Mouse (Mus musculus): ENCODE results near the gene Pdzd2.

Gene Pdzd2

DNA sequence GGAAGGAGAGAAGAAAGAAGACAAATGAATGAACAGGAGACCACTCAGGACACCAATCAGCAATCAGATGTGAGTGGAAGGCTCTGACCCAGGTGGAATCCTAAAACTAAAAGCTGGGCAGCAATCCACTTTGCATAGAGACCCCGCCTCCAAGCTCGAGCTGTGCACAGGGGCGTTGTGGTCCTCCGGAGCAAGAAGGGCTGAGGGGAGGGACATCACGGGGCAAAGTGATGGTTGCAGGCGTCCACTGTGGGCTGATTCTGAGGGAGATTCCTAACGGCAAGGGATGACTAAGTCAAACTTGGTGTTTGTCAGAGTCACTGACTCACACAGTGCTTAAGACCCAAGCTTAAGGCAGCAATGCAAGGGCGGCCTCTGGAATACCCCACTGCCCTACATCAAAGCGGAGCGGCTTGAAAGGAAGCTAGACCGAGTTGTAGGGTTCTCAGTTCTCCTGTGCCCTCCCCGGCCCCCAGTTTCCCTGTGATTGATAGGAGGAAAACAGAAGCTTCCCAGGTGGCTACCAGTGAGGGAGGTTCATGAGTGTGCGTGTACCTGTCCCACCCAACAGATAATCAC lies 314.6 kb downstream of the Pdzd2 start:
- no peak for DNase-seq

- DNase-seq, result no peak
Observed at GRCm38 (mm10) chr15:12424187-12424586, 315.5 kb downstream of the Pdzd2 start.

DNA sequence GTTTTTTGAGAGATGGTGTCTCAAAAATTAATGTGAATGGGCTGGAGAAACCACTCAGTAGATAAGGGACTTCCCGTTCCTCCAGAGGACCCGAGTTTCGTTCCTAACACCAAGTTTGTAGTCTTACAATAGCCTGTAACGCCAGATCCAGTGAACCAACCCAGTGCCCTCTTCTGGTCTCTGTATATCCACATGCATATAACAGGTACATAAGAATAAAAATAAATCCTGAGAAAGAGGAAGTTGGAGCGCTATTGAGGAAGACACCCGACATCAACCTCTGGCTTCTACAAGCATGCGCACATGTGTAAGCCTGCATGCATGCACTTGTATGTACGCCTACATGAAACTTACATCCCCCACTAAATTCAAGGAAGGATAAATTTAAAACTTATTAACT lies 318.8 kb downstream of the Pdzd2 start:
- DNase-seq, result no peak

GRCm38 (mm10) chr15:12420376-12420775 lies 319.3 kb downstream of the Pdzd2 start:
- no peak for DNase-seq

- DNase-seq, result no peak
Observed at GRCm38 (mm10) chr15:12419446-12419845, 320.3 kb downstream of the Pdzd2 start.

DNA sequence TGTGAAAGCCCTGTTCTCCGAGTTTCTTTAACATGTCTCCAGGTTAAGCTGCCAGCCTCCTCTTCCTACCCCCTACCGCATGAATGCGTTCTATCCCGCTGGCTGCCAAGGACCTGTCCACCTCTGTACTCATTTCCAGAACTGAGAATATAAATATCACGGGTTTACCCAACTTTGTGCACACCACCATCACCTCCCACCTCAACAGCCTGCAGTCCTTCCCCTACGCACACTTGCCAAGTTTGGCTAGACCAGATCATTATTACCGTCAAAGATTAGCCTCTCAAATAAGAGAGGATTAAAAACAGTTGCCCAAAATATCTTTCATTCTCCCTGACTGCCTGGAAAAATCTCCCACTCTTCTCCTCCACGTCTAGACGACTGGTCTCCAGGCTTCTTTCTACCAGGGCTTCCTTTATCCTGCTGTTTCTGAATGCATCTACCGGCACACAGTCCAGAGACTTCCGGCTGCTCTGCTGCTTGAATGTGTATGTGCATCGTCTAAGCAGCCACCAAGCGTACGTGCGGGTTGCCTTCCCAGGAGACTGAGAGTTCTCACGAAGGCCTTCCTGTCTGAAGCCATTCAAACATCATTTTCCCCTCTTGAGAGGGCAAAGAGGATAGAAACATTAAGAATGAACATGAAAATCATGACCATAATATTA lies 324.1 kb downstream of the Pdzd2 start:
- DNase-seq, result no peak

- no peak for DNase-seq
Observed at GRCm38 (mm10) chr15:12414696-12415095, 325.0 kb downstream of the Pdzd2 start.

DNA sequence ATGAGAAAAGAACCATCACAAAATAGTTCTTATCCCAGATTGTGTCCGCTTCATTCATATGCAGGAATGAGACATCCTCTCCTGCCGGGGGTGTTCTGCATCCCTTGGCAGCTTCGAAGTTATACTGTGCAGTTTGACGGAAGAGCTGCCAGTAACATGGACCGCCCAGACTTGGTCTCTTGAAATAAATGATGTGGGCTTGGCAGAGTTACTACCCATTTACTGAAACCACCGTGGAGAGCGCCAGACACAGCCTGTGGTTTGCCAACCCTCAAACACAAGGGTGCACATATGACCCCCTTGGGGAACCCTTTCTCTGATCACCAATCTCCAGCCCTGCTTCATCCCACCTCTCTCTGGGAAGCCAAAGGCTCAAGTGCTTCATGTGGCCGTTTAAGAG lies 331.5 kb downstream of the Pdzd2 start:
- no peak for DNase-seq

- DNase-seq, result no peak
Observed at GRCm38 (mm10) chr15:12405592-12405991, 334.1 kb downstream of the Pdzd2 start.

DNA sequence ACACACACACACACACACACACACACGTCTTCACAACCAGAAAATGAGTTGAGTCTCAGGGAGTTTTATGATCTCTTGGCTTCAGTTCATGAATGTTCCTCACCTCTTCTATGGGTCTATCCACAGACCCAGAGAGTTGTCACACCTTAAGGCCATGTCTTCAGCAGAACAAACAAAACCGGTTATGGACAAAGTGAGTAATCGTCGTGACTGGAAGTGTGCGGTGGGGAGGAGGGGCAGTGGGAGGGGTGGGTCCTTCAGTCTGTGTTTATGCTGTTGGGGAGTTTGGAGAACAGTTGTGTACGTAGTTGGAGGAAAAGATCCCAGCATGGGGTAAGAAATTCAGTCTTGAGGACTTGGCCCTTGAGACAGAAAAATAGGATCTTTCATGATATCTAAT lies 342.7 kb downstream of the Pdzd2 start:
- DNase-seq, result no peak

- DNase-seq, result no peak
Observed at GRCm38 (mm10) chr15:12394758-12395157, 345.0 kb downstream of the Pdzd2 start.

GRCm38 (mm10) chr15:12388726-12389489 lies 350.8 kb downstream of the Pdzd2 start:
- no peak for DNase-seq

GRCm38 (mm10) chr15:12384679-12385078 lies 355.0 kb downstream of the Pdzd2 start:
- no peak for DNase-seq

DNA sequence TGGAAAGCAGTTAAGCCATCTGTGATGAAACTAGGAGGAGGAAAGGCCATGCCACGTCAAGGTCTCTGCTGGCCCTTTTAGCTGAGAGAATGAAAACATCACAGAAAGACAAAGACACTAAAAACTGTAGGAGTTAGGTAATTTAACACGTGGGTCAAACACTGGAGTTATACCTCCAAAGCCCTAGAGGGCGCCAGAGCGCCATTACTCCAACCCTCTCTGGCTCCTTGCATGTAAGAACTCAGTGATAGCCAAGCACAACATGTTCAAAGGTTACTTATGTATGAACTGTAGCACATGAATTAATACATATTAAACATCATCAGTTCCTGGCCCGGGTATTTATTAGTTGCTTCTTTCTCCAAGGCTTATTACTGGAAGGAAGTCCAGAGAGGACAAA lies 359.2 kb downstream of the Pdzd2 start:
- DNase-seq, result no peak

- DNase-seq, result no peak
Observed at GRCm38 (mm10) chr15:12380057-12380456, 359.7 kb downstream of the Pdzd2 start.

GRCm38 (mm10) chr15:12377800-12378199 lies 361.9 kb downstream of the Pdzd2 start:
- DNase-seq, result no peak

- DNase-seq, result no peak
Observed at GRCm38 (mm10) chr15:12376491-12377069, 363.1 kb downstream of the Pdzd2 start.

DNA sequence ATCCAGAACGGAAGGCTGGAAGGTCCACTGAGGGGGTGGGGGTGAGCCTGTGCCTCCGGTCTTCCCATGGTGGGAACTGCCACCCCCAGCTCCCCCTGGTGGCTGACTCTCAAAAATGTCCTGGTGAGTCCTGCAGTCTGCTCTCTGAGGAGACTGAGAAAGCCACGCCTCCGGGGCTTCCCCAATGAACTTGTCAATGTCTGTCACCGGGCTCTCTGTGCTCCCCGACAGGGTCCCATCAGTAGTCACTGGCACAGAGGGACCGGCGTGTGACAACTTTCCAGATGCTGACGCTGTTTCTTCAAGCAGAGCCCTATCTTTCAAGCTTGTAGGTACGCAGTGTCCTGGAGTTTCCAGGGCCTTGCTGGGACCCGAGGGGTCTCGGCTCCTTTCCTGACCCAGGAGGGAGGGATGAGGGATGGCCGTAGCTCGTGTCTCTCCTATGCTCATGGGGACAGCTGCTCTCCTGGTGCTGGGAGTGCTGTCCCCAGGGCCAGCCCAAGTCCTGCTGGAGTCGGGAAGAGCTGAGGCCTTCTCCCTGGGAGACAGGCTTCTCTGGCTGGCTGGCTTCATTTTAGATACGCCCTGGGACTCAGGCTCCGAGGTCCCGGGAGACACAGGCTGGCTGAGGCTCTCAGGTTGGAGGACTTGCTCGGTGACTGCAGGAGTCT lies 363.9 kb downstream of the Pdzd2 start:
- DNase-seq, result peak; percentile 76

DNA sequence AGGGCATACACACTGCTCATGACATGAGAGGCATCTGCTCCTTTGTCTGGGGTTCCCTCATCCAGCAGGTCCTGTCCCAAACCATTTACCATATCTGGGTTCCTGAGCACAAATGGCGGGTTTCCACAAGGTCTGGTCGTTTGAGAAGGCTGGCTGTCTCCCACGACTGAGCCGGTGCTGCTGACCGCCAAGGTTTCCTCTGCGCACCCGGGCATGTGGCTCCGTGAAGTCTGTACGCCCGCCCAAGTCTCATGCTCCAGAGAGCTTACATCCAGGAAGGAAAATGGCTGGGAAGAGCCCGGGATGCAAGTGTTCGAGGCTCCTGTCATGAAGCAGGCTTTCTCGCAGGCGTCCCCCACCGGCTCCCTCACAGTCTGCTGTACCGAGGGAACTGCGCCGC lies 364.8 kb downstream of the Pdzd2 start:
- DNase-seq, result no peak

- DNase-seq, result no peak
Observed at GRCm38 (mm10) chr15:12373918-12374317, 365.8 kb downstream of the Pdzd2 start.

GRCm38 (mm10) chr15:12373496-12373895 lies 366.2 kb downstream of the Pdzd2 start:
- DNase-seq, result no peak

DNA sequence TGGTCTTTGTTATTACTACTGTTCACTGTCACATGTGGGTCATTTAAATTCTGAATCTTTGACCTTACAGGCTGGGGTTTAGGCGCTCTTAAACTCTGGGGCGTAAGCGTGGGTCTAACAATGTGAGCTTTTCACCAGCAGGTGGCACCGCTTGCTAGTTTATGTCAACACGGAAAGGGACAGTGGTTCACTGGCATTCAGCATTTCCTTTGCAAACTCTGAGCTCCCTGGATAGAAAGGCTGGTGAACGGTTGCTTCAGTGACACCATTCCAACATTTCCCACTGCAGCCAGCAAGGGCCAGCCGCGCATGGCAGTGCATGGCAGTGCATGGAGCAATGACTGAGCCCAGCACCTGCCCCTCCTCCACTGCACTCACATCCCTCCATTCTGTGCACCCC lies 368.5 kb downstream of the Pdzd2 start:
- DNase-seq, result peak; percentile 77

GRCm38 (mm10) chr15:12370096-12370495 lies 369.6 kb downstream of the Pdzd2 start:
- no peak for DNase-seq
